Mouse (Mus musculus): Measurements from ENCODE around the gene Hoxd9.

The Hoxd9 gene

DNA sequence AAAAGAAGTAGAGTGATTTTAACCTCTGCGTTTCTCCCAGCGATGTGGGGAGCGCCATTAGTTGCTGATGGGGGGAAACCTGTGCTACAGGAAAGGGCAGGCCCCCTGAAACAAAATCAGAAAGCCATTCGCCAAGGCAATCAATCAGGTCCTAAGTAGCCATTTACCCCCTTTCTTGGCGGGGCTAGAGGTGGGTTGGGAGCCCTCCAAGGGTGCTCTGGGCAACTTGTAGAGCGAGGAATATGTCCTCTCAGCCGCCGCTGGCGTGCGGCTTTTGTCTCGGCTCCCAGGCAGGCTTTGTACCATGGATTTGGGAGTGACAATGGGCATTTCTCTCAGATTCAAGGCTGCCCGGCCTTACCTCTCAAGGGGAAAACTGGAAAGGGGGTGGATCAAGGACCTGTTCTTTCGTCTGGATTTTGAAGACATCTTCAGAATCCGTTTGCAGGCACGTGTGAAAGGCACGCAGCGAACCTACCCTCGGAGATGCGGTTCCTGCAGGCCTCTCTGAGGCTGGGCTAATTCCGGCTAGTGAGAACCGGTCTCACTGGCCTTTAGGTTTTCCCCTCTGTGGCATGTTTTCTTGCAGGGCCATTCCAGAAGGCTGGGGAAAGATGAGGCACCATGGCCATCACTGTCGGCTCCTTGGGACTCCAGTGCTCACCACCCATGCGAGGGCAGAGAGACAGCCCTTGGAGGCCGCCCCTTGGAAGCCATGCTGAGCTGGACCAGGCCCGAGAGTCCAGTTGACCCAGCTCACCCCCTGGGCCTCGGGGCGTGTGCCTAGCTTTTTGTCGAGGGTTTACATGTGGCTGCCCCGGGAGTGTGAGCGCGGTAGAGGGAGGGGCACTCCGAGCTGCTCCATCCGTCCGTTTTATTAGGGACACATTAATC lies 838 bp upstream of the Hoxd9 start:
- peak; percentile 21 for DNase-seq (ENCODE audit: low read depth, low spot score)

DNA sequence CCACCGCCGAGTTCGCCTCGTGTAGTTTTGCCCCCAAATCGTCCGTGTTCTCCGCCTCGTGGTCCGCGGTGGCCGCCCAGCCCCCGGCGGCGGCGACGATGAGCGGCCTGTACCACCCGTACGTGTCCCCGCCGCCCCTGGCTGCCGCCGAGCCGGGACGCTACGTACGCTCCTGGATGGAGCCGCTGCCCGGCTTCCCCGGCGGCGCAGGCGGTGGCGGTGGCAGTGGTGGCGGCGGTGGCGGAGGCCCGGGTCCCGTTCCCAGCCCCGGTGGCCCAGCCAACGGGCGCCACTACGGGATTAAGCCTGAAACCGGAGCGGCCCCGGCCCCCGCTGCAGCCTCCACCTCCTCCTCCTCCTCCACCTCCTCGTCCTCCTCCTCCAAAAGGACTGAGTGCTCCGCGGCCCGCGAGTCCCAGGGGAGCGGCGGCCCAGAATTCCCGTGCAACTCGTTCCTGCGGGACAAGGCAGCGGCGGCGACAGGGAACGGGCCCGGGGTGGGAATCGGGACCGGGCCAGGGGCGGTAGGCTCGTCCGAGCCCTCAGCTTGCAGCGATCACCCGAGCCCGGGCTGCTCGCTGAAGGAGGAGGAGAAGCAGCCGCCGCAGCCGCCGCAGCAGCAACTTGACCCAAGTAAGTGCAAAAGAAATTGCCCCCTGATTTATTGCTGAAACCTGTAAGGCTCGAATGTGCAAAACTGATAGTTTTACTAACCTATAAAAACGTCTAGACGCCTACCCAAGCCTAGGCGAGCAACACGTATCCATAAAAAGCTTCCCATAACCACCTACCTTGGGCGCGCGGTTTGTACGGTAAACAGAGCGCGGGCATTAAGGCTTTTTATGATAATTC lies 900 bp downstream of the Hoxd9 start:
- peak; percentile 55 for DNase-seq (ENCODE audit: low read depth, low spot score)

DNA sequence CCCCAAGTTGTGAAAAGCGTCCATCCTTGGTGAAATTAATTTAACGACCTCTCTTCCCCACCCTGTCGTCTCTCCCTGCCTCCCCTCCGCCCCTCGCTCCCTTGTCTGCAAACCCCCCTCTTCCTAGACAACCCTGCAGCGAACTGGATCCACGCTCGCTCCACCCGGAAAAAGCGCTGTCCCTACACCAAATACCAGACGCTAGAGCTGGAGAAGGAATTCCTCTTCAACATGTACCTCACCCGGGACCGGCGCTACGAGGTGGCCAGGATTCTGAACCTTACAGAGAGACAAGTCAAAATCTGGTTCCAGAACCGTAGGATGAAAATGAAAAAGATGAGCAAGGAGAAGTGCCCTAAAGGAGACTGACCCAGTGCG lies 1.5 kb downstream of the Hoxd9 start:
- DNase-seq (ENCODE audit: low read depth, low spot score) = peak; percentile 42

DNA sequence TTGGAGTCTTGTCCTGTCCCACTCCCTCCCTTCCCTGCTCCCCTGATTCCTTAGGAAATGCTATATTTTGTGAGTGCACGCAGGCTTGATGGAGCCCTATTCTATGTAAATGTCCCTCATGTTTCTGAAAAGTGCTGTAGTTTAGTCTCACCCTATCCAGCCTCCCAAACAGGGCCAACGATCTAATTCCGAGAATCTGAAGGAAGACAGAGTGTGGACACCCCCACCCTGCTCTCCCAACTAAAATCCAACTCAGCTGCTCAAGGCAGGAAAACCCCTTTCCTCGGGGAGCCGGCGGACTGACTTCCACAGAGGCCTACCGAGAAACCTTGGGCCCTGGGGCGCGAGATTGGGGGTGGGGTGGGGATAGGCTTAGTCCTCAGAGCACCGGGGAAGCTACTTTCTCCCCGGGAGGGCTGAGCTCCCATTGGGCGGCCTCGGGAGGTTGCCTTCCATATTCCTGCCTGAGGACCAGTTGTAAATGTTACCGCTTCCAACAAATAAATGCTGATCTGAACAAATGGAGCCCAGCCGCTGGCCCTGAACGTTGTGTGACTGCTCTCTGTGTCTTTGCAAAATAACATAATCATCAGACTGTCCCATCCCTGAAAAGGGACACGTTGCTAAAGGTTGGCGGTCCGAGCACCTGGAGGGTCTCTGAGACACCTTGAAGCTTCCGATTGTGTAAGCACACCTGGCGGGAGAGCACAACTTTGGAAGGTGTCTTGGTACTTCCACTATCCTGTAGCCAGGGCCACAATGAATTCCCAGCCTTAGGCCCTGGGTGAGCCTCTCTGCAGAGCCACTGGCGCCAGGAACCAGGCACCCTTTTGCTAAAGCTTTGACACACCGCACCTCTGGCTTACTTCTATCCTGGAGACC lies 2.4 kb downstream of the Hoxd9 start:
- DNase-seq (ENCODE audit: low read depth, low spot score) = no peak

DNA sequence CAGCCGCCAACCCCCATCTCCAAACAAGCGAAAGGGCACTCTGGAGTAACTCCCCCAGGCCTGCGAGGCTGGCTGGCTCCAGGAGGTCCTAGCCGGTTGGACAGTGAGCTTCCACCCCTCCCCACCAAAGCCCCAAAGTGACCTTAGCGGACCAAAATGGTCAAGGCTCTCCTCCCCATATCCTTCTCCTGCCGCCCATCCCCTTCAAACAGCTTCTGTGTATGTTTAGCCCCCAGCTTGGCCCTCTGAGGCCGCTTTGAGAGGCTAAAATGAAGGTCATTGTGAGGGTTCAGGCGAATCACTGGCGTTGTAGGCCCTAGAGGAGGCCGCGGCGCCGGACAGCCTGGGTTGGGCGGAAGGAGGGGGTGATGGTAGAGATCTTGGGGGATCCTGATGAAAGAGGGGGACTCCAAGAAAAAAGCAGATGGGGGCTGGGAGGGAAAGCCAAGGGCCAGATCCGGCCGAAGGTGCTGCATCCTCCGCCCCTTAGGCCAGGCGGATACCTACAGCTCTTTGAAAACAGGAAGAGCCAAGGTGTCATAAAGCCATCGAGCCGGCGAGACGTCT lies 3.1 kb downstream of the Hoxd9 start:
- no peak for DNase-seq (ENCODE audit: low read depth, low spot score)

DNA sequence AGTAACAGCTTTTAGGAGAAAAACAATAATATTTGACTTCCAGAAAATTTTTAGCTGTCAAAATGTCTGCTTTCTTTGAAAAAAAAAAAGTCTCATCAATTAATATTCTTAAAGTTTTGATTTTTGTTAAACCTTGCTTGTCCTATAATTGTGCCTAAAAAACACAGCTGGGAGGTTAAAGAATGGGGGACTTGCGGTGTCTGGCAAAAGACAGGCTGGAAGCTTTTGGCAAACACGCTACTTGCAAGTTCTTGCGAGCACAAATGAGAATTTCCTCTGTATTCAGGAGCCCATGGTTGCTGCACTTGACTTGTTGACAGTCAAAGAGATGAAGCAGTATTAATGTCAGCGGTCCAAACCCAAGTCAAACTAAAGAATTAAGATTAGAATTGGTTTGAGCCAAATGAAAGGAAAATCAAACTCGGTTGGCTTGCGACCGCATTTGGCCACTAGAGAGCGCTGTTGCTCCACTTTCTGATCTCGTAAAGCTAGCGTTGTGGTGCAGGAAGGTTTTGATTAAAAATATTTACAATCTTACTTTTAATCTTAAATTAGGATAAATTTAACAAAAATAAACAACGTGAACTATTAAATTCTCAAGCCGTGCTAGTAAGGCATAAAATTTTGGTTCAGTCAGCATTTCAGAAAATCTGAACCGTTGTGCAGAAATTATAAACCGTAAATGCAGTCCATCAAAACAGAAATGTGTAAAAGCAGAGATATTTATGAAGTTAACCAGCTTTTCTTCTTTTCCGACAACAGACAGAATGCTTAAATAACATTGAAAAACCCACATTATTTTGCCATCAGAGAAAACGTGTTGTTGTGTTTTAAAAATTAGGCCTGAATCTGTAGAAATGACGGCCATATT lies 4.7 kb downstream of the Hoxd9 start:
- no peak for DNase-seq (ENCODE audit: low read depth, low spot score)

DNA sequence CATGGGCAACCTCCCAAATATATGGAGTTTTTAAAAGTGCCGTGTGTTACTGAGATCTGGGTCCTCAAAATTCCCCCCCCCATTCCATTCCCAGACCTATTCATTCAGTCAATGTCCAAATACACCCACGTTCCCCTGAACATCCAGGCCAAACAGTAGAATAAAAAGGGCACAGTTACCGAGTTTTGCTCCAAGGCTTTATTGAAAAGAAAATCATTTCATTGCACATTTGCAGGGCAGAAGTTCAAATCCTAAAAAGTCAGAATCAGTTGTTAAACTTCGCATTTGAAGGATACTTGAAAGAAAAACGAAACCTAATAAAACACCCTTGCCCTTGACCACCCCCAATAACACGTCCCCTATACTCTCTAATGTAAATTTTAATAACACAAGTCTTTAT lies 5.3 kb downstream of the Hoxd9 start:
- no peak for DNase-seq (ENCODE audit: low read depth, low spot score)

DNA sequence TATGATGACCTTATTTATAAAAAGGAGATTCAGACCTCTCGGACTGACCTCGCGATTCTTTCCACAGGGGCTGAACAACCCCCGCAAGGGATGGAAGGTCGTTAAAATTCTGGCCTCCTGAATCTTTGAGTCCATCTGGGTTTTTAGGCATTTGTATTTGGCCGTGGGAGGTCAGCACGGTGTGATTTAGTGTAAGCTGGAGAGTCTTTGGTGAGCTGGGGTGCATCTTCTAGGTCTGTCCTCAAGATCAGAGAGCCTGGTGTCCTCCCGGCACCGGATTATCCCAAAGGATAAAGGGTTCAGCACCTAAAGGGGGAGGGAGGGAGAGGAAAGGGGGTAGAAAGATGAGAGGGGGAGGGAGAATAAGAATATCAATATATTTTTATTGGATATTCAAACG lies 5.8 kb downstream of the Hoxd9 start:
- no peak for DNase-seq (ENCODE audit: low read depth, low spot score)

DNA sequence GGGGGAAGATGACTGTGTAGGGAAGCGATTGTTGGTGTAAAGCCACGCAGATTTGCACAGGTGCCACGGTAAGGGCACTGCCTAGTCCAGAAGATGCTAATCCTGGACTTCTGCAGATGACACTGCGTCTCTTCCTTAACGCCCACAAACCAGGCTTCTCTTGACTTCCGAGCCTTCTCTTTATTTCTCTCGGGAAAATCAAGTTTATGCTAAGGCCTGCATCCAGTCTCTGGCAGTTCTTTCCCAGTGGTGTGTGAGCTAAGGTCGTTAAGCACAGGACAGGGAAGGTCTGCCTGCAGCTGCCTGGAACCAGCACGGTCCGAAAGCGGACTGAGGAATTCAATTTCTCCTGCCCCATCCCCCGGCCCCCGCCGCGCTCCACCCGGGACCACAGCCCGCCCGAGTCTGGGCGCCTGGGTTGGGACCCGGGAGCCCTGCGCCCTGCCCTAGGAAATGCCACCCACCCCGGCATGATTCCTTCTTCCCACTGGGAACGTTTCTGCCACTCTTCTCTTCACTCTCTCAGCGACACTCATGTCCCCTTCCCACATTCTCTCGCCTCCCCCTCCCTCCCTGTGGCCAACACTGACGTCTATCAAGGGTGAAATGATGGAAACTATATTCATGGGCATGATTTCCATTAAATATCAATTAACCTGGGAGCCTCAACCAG lies 6.3 kb downstream of the Hoxd9 start:
- DNase-seq (ENCODE audit: low read depth, low spot score) = peak; percentile 28

DNA sequence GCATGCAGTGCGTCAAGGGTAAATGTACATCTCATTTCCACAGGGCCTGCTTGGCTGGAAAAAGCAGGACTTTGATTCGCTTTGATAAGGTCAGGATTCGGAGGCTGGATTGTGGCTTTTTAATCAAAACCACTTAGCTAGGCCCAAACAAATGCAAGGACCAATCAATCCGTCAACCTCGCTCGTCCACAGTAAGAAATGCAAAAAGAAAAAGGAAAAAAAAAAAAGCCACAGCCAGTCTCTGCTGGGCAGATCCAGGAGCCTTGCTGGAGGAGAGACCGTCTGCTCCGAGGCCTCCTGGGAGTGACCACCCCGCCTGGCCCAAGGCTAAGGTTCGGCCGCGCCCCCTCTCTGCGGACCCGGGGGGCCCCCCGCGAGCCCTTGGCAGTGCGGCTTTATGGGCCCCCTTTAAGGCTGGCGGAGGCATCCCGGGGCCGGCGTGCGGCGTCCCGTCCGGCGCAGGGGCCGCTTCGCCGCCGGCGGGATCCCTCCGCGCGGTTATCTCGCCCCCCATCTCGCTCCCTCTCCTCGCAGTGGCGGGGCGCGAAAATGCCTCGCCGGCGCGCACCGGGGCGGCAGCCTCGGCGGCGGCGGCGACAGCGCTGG lies 7.0 kb downstream of the Hoxd9 start, which contains the start of gene Hoxd8:
Hoxd8 (plus strand) TSS at position 223 of the 606 bp plus-strand sequence.
- DNase-seq (ENCODE audit: low read depth, low spot score) = no peak

DNA sequence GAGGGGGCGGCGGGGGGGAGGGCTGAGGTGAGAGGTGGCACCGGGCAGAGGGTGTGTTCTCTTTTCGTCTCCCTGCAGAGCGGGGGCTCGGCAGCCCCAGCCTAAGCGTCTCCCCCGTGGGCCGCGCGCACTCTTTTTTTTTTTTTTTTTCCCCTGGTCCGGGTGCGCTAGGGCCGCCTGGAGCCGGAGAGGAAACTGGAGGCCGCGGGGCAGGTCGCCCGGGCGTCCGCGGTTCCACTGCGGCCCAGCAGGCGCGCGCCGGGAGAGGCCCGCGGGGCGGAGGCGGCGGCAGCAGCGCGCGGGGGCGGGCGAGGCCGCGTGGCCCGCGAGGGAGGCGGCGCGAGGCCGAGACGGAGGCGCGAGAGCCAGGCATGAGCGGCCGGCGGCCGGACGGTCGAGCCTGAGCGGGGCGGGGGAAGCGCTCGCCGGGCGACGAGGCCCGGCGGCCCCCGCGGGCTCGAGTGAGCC lies 7.5 kb downstream of the Hoxd9 start:
- no peak for DNase-seq (ENCODE audit: low read depth, low spot score)

DNA sequence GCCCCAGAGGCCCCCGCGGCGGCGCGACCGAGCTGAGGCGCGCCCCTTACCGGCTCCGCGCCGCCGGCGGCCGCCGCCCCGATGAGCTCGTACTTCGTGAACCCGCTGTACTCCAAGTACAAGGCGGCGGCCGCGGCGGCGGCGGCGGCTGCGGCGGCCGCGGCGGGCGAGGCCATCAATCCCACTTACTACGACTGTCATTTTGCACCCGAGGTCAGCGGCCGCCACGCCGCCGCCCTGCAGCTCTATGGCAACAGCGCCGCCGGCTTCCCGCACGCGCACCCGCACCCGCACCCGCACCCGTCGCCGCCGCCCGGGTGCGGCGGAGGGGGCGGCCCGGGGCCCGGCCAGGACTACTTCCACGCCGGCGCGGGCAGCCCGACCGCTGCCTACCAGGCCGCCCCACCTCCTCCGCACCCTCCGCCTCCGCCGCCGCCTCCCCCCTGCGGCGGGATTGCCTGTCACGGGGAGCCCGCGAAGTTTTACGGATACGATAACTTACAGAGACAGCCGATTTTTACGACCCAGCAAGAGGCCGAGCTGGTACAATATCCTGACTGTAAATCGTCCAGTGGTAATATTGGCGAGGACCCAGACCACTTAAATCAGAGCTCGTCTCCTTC lies 8.1 kb downstream of the Hoxd9 start:
- no peak for DNase-seq (ENCODE audit: low read depth, low spot score)

DNA sequence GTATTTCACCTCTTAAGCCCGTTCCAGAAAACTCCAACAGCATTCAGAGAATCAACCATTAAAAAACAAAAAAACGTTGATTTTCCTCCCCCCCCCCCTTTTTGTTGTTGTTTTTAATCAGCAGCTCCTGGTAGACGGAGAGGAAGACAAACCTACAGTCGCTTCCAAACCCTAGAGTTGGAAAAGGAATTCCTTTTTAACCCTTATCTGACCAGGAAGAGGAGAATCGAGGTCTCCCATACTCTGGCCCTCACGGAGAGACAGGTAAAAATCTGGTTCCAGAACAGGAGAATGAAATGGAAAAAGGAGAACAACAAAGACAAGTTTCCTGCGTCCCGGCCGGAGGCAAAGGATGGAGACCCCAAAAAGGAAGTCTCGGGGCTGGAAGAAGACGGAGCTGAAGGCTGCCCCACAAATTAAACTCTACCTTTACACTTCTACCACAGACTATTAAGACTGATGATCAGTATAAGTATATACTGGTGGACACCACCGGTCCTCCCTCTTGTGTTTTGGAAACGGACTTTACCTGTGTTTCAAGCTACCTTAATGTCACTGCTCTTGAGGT lies 8.9 kb downstream of the Hoxd9 start:
- DNase-seq (ENCODE audit: low read depth, low spot score) = no peak

DNA sequence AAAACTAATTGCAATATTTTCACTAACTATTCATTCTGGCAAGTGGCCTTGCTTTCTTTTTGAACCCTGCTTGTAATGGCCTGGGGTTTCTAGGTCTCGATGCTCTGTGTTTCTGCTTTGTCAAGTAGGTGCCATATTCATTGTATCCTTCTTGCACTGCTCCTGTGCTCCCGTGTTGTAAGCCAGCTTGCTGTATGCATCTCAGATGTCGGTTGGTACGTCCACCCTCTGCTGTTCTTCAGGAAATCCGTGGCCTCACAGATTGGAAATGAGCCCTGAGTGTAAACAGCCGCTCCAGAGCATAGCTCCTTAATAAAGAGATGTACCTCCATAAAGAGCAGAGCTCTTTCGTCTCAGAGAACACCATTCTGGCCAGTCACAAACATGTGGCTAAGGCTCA lies 10.1 kb downstream of the Hoxd9 start:
- DNase-seq (ENCODE audit: low read depth, low spot score) = no peak

DNA sequence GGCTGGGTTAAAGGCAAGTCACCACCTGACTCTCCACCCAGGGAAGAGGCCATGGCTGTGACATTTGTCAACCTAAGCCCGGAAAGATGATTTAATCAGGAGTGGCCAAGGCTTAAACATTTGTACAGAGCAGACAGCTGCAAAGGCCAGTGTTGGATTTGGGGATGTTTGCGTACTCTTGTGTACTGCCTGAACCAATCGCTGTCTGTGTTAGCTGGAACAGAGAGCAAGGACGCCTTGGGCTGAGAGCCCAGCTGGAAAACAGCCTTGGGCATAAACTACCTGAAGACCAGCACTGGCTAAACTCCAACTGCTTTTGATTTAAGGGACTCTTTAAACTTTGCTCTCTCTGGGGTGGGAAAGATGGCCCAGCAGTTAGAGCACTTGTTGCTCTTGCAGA lies 11.1 kb downstream of the Hoxd9 start:
- DNase-seq (ENCODE audit: low read depth, low spot score) = no peak

DNA sequence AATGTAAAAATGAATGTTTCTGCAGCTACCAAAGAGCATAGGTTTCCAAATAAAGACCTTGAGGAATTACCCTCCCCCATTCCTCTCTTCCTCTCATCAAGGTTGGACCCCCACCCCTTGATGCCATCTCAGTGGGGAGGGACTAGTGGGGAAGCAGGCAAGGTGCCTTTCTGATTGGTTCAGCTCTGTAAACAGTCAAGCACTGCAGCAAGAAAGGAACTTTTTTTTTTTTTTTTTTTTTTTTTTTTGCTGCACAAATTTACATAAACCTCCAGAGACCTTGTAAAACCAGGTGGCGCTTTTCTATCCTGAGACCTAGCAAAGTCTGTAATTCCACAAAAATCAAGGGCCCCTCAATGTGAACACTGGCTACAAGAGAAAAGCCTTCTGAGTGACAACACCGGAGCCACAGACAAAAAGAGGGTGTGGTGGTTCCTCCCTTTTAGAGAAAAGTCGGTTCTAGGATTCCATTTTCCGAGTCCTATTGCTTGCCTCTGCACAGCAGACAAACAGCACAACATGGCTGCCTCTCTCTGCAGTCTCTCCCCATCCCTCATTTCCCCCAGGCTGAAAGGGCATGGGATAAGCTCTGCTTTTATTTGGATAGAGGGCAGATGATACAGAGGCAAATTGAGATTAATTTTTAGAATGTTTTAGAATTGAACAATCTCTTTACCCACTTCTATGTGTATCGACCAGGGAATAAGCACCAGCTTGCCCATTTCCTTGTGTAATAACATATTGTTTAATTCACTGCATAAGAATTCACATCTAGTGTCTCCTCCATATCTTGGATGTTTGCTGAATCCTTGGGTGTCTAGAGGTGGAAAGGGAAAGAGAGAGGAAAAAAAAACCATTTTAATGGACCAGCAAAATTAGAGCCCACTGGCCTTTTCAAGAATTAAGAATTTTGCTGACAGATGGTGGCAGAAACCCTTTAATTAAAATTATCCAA lies 12.2 kb downstream of the Hoxd9 start:
- DNase-seq (ENCODE audit: low read depth, low spot score) = no peak

DNA sequence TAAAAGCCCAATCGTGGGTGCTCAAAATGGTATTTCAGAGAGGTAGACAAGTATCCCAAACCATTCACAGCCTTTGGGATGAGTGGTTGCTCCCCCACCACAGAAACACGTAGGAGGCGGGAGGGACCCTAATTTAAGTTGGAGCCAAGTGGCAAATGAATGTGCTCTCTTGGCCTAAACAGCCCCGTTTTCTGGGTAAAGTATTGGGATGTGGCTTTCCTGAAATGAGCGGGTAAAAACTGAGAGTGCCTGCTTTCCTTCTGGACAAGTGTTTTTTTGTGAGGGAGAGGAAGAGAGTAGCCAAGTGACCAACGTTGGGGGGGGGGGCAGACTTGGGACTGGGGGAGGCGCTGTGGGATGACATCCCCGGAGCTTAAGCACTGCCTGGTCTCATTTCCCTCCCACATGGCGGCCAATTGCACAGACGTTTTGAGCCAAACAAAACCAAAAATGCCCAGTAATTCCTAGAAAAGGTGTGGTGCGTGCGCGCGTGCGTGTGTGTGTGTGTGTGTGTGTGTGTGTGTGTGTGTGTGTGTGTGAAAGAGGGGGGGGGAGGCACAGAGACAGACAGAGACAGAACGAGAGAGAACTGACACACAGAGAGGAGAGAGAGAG lies 13.5 kb downstream of the Hoxd9 start:
- DNase-seq (ENCODE audit: low read depth, low spot score) = no peak

Data from R1 (cell line).